Mouse (Mus musculus): ENCODE data around the gene Rps8.

The Rps8 gene

DNA sequence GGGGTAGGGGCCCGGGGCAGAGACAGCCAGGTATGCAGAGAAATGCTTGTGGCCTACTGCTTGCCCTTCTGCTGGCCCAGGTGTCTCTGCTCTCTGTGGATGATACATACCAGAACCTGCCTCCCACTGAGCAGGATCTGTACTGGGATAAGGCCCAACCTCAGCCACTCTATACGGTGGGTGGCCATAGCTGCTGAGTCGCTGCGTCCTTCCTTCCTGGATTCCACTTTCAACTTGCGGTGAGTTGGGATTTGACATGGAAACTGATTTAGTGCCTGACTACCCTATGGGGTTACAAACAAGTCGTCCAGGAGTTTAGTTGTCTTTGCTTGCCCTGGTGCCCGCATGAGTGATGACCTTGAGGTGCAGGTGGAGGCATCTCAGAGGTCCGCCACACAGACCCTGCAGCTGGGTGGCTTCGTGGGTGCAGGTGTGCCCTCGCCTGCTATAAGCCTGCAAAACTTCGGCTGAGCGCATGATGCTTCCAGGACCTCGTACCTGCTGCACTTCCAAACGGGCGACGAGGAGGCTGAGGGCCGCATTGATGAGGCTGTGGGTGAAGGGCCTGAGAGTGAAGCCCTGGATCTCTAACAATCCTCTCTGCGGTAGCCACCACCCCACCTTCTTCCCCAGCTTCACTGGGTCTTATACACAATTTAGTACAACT is 7.9 kb downstream of the Rps8 start:
- no peak for DNase-seq

DNA sequence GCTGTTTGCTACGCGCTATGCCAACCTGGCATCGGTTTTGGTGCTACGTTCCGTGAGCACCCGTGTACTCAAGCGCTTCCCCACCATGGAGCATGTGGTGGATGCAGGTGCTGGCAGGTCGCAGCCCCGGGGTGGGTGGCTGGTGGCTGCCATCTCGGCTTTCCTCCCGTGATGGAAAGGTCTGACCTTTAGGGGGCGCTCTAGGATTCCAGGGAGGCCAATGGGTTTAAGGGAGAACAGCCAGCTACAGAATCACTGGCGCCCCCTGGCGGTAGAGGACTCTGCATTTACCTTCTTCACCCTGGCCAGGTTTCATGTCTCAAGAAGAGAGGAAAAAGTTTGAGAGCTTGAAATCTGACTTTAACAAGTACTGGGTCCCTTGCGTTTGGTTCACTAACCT is 9.9 kb downstream of the Rps8 start:
- peak; percentile 84 for DNase-seq

DNA sequence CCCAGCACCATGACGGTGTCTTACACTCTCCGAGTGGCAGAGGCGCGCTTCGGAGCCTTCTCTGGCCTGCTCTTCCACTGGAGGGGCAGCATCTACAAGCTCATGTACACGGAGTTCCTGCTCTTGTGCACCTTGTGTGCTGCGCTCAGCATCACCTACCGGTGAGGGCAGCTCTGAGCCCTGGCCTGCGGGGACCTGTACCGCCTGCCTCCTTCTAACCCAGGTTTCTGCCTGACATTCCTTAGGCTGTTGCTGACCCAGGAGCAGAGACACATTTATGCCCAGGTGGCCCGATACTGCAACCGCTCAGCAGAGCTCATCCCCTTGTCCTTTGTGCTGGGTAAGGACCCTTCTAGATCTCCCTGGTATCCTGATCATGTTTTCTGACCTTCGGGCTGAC is 10.8 kb downstream of the Rps8 start:
- DNase-seq, result no peak

DNA sequence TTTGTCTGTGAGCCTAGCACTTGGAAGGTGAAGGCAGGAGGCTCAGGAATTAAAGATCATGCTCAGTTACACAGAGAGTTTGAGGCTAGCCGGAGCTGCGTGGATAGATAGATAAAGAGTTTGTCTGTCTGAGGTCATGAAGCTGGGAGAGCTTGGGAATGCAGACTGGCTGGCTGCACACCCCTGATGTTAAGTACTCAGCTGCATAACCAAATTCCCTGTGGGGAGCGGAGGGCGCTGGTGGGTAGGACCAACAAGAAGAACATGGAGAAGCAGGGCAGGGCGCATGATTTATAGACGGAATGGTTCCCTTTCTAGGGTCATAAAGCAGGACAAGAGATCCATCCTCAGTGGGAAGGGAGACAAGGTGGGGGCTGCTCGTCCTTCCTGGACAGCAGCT is 13.0 kb downstream of the Rps8 start:
- no peak for DNase-seq

DNA sequence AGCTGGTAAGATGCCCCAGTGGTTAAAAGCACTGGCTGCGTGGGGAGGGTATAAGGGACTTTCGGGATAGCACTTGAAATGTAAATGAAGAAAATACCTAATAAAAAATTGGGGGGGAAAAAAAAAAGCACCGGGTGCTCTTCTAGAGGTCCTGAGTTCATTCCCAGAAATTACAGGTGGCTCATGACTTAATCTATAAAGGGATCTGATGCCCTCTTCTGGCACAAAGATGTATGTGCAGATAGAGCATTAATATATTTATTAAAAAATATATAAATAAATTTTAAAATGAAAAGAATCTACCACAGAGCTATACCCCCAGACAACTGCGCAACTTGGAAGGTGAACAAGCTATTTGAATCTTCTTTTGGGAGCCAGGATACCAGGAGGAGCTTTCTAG is 15.4 kb downstream of the Rps8 start:
- no peak for DNase-seq

DNA sequence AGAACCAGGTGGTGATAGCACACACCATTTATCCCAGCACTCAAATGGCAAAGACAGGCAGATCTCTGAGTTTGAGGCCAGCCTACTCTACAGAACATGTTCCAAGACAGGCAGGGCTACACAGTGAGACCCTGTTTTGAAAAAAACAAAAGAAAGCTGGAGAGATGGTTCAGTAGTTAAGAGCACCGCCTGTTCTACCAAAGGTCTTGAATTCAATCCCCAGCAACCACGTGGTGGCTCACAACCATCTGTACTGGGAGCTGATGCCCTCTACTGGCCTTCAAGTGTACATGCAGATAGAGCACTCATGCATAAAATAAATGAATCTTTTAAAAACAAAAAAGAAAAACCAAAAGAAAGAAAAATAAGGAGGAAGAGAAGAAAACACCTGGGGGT is 16.8 kb downstream of the Rps8 start:
- DNase-seq, result no peak

DNA sequence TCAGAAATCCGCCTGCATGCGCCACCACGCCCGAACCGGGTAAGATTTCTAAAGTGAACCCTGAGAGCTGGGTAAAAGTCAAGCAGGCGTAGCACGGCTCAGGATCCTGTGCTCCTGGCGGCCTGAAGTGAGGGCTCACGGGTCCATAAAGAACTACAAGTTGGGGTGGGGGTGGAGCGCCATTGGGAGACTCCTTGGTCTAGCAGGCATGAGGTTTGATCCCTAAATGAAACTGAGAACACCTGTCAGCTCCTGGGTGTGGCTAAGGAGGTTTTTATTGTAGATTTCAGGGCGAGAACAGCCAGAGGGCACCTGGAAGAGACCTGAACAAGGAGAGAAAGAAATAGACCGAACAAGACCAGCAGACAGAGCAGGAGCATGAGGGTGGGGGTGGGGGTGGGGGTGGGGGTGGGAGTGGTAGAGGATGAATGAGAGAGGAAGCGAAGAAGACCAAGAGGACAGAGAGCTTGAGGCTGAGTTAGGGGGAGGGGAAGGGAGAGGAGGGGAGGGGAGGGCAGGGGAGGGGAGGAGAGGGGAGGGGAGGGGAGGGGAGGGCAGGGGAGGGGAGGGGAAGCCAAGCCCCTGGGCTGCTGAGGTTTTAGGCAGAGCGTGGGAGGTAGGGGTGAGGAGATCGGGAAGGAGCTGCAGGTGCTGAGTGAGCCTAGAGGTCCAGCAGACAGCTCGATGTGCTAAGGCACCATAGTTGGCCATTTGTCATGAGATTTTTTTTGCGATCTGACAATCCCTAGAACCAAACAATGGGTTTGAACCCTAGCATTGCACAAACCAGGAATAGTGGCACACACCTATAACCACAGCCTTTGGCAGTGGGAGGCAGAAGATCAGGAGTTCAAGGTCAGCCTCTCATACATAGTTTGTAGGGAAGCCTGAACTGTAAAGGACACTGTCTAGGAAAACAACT is 17.5 kb downstream of the Rps8 start:
- DNase-seq, result no peak

DNA sequence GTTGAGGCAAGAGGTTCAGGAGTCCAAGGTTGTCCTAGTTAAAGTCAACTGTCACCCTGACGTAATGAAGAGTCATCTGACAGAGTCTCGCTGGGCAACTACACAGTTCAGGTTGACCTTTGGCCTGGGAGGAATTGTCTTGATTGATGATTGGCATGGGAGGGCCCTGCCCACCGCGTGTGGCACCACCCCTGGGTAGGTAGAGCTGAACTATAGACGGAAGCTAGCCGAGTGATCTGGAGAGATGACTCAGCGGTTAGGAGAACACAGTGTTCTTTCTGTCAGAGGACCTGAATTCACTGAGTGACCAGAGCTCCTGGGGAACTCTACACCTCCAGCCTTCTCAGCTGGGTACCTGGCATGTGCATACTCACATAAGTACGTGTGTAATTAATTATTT is 20.0 kb downstream of the Rps8 start:
- DNase-seq, result no peak

DNA sequence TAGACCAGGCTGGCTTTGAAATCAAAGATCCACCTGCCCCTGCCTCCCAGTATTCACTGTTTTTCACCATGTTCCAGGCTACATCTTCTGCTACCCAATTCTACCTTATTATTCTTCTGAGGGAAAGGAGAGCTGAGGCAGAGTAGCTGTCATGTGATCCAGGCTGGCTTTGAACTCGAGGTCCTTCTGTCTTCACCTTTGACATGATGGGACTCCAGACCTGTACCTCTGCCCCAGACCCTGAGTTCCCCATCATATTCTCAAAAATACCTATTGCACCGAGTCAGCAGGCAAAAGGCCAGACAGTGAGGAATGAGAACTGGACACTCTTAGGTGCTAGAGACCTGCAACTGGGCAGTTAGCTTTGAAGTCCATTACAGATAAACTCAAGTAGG is 21.4 kb downstream of the Rps8 start:
- DNase-seq, result peak; percentile 57

DNA sequence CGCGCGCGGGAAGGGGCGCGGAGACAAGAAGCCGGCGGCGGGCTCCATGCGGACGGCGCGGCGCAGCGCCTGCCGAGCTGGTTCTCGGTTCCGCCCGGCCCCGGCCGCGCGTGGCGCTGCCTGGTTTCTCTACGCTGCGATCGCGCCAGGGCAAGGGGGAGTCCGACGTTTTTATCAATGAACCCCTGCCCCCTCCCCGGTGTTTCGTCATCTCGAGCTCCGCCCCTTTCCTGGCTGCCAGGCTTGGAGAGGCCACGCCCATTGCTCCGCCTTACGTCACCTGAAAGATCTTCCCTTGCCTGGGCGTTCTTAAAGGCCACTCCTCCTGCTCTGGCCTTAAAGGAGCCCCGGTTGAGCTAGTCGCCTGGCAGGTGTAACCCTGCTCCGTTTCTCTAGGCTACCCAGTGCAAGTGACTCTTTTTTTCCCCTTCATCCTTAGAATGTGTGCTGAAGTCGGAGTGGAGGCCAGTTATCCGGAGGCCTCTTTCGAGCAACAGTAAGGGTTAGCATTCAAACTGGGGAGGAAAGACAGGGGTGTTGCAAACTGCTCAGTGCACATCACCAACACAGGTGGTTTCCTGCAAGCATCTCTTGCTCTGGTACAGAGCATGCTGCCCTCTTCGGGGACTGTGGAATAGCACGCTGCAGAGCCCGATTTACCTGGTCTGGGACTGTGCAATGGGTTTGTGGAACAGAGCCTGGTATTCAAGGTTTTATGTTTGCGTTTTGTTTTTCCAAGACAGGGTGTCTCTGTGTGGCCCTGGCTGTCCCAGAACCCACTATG is 22.0 kb downstream of the Rps8 start, which contains the start of gene Plk3:
TSS of gene Plk3 (minus strand) at position 147 of the 784 bp plus-strand sequence.
- DNase-seq, result peak; percentile 98

DNA sequence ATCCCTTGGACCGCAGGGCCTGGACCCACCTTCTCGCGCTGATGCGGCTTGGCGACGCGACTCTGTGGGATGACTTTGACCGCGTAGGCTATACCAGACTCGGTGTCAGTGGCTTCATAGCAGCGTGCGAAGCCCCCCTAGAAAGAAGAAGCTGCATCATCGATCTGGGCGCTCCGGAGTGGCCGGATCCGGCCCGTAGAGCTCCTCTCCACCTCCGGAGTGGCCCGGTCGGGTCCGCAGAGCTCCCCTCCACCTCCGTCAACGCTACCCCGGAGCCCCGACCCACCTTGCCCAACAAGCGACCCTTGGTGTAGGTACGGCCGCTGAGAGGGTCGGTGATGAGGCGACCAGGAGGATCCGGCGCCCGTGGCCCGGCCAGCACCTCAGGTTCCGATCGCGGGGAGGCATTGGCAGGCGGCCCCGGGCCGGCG is 22.7 kb downstream of the Rps8 start:
- DNase-seq, result no peak

DNA sequence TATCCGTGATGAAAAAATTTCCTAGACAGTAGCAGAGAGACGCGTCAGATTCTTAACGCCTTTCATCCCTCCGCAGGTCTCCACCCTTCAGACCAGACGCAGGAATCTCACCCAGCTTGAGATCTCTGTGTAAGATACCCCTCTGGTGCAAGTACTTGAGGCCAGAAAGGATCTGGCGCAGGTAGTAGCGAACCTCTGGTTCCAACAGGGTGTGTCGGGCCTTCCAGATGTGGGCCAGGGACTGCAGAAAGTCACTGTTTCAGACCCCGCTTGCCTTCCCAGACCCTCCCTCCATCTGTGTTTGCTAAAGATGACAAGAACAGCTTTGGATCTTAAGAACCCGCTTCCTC is 23.3 kb downstream of the Rps8 start:
- DNase-seq, result peak; percentile 52

DNA sequence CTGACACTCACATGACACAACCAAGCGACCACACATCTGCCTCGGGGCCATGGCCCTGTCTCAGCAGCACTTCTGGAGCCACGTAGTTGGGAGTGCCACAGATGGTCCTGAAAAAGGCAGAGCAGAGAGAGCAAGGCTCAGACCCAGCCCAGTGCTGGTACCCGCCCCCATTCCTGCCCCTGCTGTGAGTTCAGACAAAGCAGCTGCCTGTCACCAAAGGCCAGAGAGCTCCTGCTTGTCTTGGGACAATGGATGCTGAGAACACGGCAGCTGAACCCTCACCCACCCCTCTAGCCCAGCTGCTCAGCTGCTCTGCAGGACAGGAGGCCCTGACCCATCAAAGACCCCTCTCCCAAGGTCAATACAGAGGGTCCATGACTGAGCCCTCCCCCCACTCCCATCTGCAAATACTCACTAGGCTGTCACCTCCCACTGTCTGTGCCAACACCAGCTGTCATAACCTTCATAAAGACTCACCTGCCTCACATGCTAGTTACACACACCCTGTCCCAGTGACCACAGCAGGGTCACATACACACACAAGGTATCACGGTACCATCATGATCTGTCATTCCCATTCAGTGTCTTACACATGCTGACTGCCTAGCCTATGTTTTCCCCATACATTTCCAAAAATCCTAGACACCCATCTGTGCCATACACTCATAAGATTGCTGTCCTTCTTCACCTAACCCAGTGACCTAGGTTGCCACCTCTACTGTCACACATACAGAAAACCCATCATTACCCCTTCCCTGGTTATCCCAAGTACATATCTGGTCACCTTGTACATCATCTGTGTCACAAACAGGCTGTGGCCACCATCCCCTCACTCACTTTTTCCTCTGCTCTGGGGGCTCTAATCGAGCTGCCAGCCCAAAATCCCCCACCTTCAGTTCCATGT is 23.9 kb downstream of the Rps8 start:
- DNase-seq, result peak; percentile 63

DNA sequence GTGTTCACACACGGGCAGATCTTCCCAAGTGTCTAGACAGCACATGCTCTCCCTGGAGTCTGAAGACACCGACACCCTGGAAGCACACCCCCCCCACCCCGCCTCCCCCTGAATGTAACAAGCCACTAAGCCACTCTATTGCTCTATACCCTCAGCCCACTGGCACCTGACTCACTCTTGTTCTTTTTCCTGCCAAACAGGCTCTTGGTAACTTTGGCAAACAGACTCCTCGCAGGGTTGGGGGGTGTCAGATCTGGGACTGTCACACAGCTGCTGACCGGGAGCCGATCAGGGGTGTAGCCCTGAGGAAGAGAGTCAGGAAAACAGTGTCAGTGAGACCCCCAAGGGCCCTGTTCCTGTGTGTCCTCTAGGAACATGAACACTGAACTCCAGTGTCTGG is 24.8 kb downstream of the Rps8 start:
- DNase-seq, result no peak

DNA sequence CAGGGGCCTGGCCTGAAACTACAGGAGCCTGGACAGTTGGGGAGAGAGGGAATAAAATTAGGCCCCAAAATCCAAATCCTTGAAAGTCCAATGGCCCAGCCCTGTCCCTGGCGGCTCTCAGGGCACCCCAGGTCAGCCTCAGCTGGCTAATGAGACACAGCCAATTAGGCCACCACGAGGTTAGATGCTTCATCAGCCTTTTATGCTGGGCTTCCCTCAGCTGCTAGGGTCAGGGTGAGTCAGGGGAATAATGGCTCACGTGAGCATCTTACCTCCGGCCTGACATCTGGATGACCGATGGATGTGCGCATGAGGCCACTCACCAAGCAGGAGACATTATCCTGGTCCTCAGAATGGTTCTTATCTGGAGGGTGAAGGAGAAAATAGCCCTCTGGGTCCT is 25.3 kb downstream of the Rps8 start:
- no peak for DNase-seq

DNA sequence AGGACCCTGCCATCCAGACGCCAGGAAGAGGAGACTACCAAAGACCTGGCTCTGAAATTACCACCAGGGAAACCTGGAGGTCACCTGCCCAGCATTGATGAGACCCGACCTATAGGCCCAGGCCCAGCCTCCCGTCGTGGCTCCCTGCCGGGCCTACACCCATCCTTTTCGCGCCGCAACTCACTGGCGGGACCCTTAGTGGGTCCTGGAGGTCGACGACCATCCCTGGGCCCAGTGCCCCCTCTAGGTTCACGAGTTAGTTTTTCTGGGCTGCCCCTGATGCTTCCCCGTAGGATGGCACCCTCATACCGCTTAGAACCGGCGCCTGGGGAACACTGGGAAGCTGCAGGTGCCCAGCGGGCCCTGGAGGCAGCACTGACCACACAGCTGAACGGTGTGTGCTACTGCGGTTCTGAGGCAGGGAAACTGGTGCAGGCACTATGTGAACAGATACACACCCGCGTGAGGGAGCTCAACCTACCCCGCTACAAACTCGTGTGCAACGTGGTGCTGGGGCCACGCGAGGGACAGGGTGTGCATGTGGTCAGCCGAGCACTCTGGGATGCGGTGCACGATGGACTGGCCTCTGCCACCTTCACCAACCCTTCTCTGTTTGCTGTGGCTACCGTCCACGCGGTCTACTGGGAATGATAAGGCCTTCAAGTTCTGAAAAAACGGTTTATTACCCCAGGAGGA is 27.9 kb downstream of the Rps8 start:
- DNase-seq, result no peak

DNA sequence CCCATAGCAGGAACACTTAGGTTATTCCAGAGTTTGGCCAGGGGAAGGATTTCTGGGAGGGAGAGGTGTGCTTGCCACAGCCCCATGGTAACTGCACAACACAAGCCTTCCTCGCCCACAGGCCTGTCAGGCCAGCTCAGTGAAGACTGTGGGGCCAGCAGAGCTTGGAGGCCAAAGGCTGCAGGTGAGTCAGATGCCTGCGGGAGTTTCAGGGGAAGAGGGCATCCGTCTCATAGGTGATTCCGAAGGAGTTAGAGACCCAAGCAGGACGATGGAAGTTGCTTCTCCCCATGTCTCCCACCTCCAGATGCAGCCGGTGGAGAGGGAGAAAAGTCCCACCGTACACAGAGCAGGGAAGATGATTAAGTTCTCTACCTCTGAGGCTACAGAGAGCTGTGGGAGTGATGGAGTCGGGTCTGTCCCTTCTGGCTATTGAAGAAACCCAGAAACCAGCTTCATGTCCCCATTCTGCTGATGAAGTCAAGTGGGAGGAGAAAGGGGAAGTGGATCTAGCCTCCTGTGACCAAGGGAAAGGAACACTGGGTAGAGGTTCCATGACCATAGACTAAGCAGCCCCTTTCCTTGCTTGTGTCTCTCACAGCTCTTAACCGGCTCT is 29.3 kb downstream of the Rps8 start, which contains the start of gene Tctex1d4:
TSS of gene Tctex1d4 (plus strand) at position 120 of the 616 bp plus-strand sequence.
- no peak for DNase-seq

DNA sequence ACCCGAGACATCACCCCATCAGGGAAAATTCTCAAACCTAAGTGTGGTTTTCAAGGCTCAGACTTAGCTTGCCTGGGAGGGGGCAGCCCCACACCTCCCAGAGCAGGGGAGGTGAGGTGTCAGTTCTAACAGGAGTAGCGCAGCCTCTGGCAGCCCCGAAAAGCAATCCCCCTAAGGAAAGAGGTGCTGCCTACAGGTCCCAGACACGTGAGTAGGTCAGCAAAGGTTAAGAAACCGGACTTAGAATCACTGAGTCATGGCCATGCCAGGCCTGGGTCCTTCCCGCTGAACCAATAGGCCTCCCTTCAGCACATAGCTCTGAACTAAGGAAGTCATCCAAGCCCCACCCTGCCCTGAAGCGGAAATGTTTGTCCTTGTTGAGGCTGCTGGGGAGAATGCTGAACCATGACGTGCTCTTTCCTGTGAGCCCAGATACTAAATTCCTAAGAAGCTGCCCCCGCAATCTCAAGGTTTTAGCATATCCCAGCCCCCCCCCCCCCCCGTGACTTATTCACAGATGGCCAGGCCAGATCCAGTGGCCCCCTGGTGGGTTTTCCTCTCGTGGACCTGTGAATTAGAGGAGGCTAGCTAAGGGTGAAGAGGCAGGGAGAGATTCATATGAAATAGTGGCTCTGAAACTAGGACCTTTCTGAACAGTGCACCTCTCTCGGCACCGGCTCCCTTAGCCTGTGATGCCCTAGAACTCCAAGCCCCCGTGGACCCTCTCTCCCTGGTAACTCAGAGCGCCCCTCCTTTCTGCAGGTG is 30.0 kb downstream of the Rps8 start:
- no peak for DNase-seq

DNA sequence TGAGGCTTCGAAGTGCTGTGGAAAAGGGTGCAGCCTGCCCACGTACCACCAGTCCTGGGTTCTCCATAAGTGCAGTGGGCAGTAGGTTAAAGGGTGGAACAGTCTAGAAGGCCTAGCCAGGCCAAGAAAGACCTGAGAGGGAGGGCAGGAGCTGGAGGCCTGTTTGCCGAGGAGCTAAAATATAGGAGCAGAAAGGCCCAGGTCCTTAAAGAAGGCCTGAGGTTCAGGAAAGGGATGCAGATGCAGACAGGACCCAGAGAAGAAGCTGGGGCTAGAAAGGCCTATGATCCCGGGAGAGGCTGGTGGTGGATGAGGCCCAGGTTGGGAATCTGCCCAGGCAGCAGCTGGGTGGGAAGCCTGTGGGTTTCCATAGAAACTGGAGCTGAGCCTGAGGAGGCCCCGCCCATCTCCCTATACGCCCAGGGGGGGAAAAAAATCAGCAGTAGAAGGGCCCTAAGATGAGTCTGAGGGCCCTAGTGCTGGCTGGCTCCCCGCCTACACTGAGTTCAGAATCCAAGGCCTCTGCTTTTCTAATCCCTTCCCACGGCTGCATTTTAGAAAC is 30.6 kb downstream of the Rps8 start, which contains the start of gene Btbd19:
TSS of gene Btbd19 (minus strand) at position 378 of the 562 bp plus-strand sequence.
- DNase-seq, result no peak
